ENCODE assay signal across 8 mouse cellular contexts in the genomic region with DNA sequence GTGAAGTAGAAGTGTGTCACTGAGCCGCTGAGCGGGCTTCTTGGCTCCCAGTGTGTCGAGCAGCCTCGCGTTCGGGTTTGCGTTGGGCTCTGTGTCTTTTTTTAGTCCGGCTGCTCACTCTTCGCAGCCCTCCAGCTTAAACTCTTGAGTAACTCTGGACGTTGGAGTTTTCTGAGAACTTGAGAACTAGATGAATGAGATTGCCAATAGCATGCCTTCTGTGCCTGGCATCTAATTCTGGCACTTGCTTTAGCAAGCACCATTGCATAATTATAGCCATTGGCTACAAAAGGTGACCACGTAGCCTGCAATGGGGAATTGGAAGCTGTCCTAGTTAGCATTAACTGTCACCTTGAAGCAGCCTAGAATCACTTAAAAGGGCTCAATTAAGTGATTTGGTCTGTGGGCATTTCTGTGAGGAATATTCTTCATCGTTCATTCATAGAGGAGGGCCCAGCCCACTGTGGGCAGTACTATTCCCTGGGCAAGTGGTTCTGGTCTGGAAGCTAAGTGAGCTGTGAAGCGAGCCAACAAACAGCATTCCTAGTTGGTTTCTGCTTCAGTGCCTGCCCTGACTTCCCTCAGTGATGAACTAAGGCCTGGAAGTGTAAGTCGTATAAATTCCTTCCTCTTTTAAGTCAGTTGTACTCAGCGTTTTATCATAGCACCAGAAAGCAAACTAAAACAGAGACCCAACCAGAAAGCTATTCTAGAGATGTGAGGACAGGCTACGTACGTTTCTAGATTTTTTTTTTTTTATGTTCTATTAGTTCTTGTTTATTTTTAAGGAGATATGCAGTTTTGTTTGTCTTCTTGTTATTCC.
A peak's percentile ranks its signal among the peaks of the same experiment; 100 is the strongest.
DNase-seq lines count a peak whose midpoint lies in the region; ATAC-seq and TF ChIP-seq lines count a peak whose summit lies in the region.
"Had no signal": no experiment of that assay in that cellular context is flagged by ENCODE, and none has a peak within 500 bp of the region (broad histone marks: within the 10 kb centered on the region; RNA-seq: fewer than 3 reads in every experiment).

No protein-coding gene starts in this region.

- no peak for TF ChIP-seq CTCF in liver, adult 2 months (IDR thresholded peaks at IDR 0.05; ENCODE audit: low read depth, low read length)

- no peak for ATAC-seq in liver, embryonic 11.5 days (replicated peaks; ENCODE audit: low FRiP score)
- ATAC-seq in heart, embryonic 16.5 days (replicated peaks; ENCODE audit: extremely low read depth, insufficient read depth, low FRiP score), result no peak
- no peak for ATAC-seq in activated CD4-positive, CD25-positive, alpha-beta regulatory T cell, adult 4 months

- peaks cover 18% of the 10 kb centered on the region for H3K4me1 ChIP-seq in liver, adult 2 months (ENCODE audit: control insufficient read depth, insufficient read depth, low read length)
- peaks cover 41% of the 10 kb centered on the region for H3K4me1 ChIP-seq in liver, embryonic 11.5 days (replicated peaks; ENCODE audit: control insufficient read depth, insufficient read depth, low read length)
- peaks cover 61% of the 10 kb centered on the region for H3K4me1 ChIP-seq in heart, embryonic 16.5 days (ENCODE audit: control insufficient read depth, insufficient read depth, low read length)

- peak; percentile 99 for DNase-seq in liver, adult 2 months (ENCODE audit: extremely low read depth, low read depth, low spot score)
- no peak for DNase-seq in liver, embryonic 11.5 days (ENCODE audit: low spot score)
- DNase-seq in frontal cortex, postnatal 36 days (ENCODE audit: low spot score in 2 of 2), result peak; percentile 35 to 68
- peak; percentile 51 for DNase-seq in right cerebral cortex, postnatal 25 days
- DNase-seq in thymus, postnatal 10 days (ENCODE audit: low spot score in 2 of 2), result no peak

- H3K36me3 ChIP-seq in liver, adult 2 months (ENCODE audit: control insufficient read depth, insufficient read depth, low read length), result no peaks in the 10 kb centered on the region; the same call in 1 of the 2 replicates
- no peaks in the 10 kb centered on the region for H3K36me3 ChIP-seq in liver, embryonic 11.5 days (ENCODE audit: control insufficient read depth, insufficient read depth, low read length)
- no peaks in the 10 kb centered on the region for H3K36me3 ChIP-seq in heart, embryonic 16.5 days (ENCODE audit: control insufficient read depth, insufficient read depth)

- peak overlapping the region; percentile 46 for H3K4me3 ChIP-seq in liver, adult 2 months (ENCODE audit: insufficient read depth, low read depth, low read length)
- H3K4me3 ChIP-seq in liver, embryonic 11.5 days (ENCODE audit: low read depth, low read length), result no peak overlapping the region
- no peak overlapping the region for H3K4me3 ChIP-seq in heart, embryonic 16.5 days (ENCODE audit: low read length)
- H3K4me3 ChIP-seq: limb, embryonic 13.5 days had no signal

- peak overlapping the region; percentile 59 for H3K9ac ChIP-seq in liver, adult 2 months (ENCODE audit: low read depth, low read length)
- no peak overlapping the region for H3K9ac ChIP-seq in liver, embryonic 11.5 days (ENCODE audit: low read depth, low read length)
- no peak overlapping the region for H3K9ac ChIP-seq in heart, embryonic 16.5 days (ENCODE audit: low read length)
- H3K9ac ChIP-seq: limb, embryonic 13.5 days had no signal

- peak overlapping the region; percentile 90 for H3K27ac ChIP-seq in liver, adult 2 months (replicated peaks; ENCODE audit: insufficient read depth, low read depth, low read length)
- no peak overlapping the region for H3K27ac ChIP-seq in liver, embryonic 11.5 days (ENCODE audit: low read depth, low read length)
- H3K27ac ChIP-seq in heart, embryonic 16.5 days (ENCODE audit: low read length), result peak overlapping the region; percentile 68
- H3K27ac ChIP-seq: limb, embryonic 13.5 days had no signal

- WGBS in liver, adult 2 months, result 39% methylated on average over 17 of the region's 17 CpGs
- whole genome bisulfite sequencing in liver, embryonic 11.5 days, result 76% methylated on average over 17 of the region's 17 CpGs
- WGBS in heart, embryonic 16.5 days, result 61% methylated on average over 17 of the region's 17 CpGs

- peaks cover 23% of the 10 kb centered on the region for H3K79me2 ChIP-seq in liver, adult 2 months (ENCODE audit: control insufficient read depth, insufficient read depth, low read length)

- no peaks in the 10 kb centered on the region for H3K9me3 ChIP-seq in liver, embryonic 11.5 days (ENCODE audit: control insufficient read depth, low read length)
- no peaks in the 10 kb centered on the region for H3K9me3 ChIP-seq in heart, embryonic 16.5 days (replicated peaks; ENCODE audit: control insufficient read depth, low read length)
- H3K9me3 ChIP-seq: limb, embryonic 13.5 days had no signal

- H3K27me3 ChIP-seq in liver, adult 2 months (ENCODE audit: control insufficient read depth, insufficient read depth, low read length), result no peaks in the 10 kb centered on the region
- H3K27me3 ChIP-seq in liver, embryonic 11.5 days (replicated peaks; ENCODE audit: control insufficient read depth, insufficient read depth, low read length), result no peaks in the 10 kb centered on the region
- no peaks in the 10 kb centered on the region for H3K27me3 ChIP-seq in heart, embryonic 16.5 days (ENCODE audit: control insufficient read depth, insufficient read depth, low read length)
- H3K27me3 ChIP-seq: limb, embryonic 13.5 days had no signal

- no peak overlapping the region for H3K4me2 ChIP-seq in liver, embryonic 11.5 days
- H3K4me2 ChIP-seq in heart, embryonic 16.5 days (ENCODE audit: low read depth, low read length), result peak overlapping the region; percentile 43; the same call in 1 of the 2 replicates
- H3K4me2 ChIP-seq: limb, embryonic 13.5 days had no signal

- no peak for TF ChIP-seq POLR2A in liver, adult 2 months (IDR thresholded peaks at IDR 0.05; ENCODE audit: extremely low read depth, insufficient read depth, low read length)

Comparison
In these comparisons a context has a peak if more than half of its experiments do, and no peak if none do; other contexts are left out.
1. DNase-seq: peak in liver, adult 2 months (single experiment), frontal cortex, postnatal 36 days (2 of 2) and right cerebral cortex, postnatal 25 days (single experiment); none in liver, embryonic 11.5 days (single experiment) and thymus, postnatal 10 days (0 of 2).